Mouse (Mus musculus): ENCODE measurements at regions not wholly inside any gene's neighbourhood (a gene's known extent, or its start where the extent isn't known, plus 50 kb on each side); places are given as distances from the start of the nearest gene placed in this dataset.

DNA sequence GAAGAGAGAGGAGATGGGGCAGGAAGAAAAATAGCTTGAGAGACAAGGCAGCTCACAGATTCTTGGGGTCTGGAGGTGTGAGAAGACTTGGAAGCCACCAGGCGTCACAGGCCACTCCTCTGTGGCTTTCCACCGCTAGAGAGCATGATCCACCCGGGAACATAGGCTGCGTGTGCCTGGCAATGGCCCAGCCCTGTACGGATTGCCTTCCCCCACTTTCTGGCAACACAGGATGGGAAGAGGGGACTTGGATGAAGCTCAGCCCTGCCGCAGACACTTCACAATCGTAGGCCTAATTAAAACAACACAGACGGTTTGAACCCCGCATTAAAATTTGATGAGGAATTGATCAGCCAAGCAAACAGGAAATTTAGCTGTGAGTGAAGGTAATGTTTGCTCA is 209.8 kb downstream of the Dhx35 start:
- ATAC-seq (ENCODE audit: extremely low read depth, insufficient number of reproducible peaks, low FRiP score, poor library complexity, severe bottlenecking), result no peak

DNA sequence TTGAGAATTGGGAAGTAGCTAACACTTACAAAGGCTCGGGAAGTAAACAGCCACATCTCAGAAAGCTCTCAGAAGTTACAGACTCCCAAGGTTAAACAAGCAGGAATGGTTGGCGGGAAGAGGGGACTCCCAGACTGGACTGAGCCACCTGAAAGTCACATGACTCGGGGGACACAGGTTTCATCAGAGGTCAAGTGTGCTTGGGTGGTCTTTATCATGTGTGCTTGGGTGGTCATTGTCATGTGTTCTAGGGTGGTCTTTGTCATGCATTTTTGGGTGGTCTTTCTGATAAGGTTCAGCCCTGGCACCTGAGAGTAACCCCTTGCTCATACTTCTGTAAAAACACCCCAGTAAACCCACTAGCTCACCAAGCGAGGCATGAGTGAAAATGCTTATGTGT is 218.1 kb downstream of the Dhx35 start:
- no peak for ATAC-seq (ENCODE audit: extremely low read depth, insufficient number of reproducible peaks, low FRiP score, poor library complexity, severe bottlenecking)

- ATAC-seq (ENCODE audit: extremely low read depth, insufficient number of reproducible peaks, low FRiP score, poor library complexity, severe bottlenecking), result no peak
Measured at GRCm38 (mm10) chr2:159014553-159014952, 219.9 kb downstream of the Dhx35 start.

DNA sequence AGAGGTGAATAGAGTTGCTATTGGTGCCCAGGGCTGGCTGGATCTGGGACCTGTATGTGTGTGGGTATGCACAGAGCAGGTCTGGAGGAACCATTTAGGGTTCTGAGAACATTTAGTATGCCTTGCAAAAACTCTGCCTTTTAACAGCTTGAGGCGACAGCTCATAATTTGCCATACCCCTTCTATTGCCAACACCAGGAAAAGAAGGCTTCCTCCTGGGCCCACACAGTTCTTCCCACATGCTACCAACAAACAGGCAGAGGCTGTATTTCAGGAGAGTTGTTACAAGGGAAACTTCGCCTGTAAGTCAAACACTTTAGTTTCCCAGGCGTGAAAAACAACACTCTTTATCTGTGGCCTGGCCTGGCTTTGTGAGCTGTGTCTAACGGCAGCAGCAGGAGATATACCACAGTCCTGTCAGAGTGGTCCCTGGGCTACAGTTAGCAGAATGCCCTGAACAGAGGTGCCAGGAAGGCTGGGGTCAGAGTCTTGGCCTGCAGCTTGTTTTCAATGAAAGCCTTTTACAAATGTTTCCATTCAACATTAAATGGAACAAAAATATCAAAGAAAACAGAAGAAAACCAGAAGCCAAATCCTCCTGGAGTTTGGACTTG is 225.4 kb downstream of the Dhx35 start:
- no peak for ATAC-seq (ENCODE audit: extremely low read depth, insufficient number of reproducible peaks, low FRiP score, poor library complexity, severe bottlenecking)

DNA sequence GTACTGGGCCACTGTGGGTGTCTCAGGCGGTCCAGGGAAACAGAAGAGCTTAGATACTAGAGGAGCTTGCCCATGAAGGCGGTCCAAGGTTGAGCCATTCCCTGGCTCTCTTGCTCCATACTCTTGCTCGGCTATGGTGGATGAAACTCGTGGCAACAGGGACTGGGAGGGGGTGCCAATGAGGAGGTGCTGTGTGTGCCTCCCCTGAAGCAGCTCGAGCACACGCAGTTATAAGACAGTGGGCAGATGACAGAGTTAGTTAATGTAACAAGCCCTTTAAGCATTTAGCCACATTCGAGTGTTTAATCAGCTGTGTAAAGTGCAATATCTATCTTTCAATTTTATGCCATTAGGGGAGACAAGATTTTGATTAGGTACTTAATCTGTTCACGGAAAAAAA is 237.5 kb downstream of the Dhx35 start:
- ATAC-seq (ENCODE audit: extremely low read depth, insufficient number of reproducible peaks, low FRiP score, poor library complexity, severe bottlenecking), result 0 out of 2 replicates have a peak, but pooled peaks have one; percentile 6

- ATAC-seq (ENCODE audit: extremely low read depth, insufficient number of reproducible peaks, low FRiP score, poor library complexity, severe bottlenecking), result no peak
Measured at GRCm38 (mm10) chr2:159039916-159040315, 245.3 kb downstream of the Dhx35 start.

GRCm38 (mm10) chr2:159053534-159053933 is 258.9 kb downstream of the Dhx35 start:
- no peak for ATAC-seq (ENCODE audit: extremely low read depth, insufficient number of reproducible peaks, low FRiP score, poor library complexity, severe bottlenecking)

- no peak for ATAC-seq (ENCODE audit: extremely low read depth, insufficient number of reproducible peaks, low FRiP score, poor library complexity, severe bottlenecking)
Measured at GRCm38 (mm10) chr2:159053936-159054335, 259.3 kb downstream of the Dhx35 start.

- no peak for ATAC-seq (ENCODE audit: extremely low read depth, insufficient number of reproducible peaks, low FRiP score, poor library complexity, severe bottlenecking)
Measured at GRCm38 (mm10) chr2:159054451-159054850, 259.8 kb downstream of the Dhx35 start.

- ATAC-seq (ENCODE audit: extremely low read depth, insufficient number of reproducible peaks, low FRiP score, poor library complexity, severe bottlenecking), result no peak
Measured at GRCm38 (mm10) chr2:159055780-159056179, 261.2 kb downstream of the Dhx35 start.

- no peak for ATAC-seq (ENCODE audit: extremely low read depth, insufficient number of reproducible peaks, low FRiP score, poor library complexity, severe bottlenecking)
Measured at GRCm38 (mm10) chr2:159056960-159057359, 262.4 kb downstream of the Dhx35 start.

DNA sequence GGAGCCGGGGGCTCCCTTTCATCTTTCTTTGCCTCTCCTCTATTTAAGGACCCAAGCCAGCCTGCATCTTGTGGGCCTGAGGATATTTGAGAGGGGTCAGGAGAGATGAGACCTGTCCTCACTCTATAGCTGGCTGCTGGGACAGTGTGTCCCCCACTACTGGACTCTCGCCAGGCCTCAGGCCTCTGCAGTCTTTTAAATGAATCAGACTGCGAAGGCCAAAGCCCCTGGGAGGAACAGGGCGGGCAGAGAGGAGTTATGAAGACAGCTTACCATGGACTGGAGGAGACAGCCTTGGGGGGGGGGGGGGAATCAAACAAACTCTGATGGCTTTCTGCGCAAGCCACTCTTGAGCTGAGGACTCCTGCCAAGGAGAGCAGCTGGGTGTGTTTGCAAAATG is 262.9 kb downstream of the Dhx35 start:
- no peak for ATAC-seq (ENCODE audit: extremely low read depth, insufficient number of reproducible peaks, low FRiP score, poor library complexity, severe bottlenecking)

DNA sequence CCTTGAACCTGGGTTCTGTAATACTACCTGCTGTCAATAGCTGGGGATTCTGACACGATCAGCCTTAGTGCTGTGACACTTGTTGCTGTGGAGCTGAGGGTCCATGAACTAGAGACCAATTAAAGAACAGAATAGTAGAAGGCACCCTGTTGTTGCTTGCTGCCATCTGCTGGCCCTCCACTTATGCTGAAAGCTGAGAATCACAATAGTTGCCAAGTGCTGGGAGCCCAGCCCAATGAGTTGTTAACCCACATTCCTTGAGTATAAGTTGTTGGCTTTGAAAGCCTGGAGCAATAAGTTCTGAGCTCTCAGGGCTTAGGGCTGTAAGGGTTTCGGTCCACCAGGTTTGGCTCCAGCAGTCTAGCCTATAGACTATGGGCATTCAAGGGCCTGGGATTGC is 267.7 kb downstream of the Dhx35 start:
- no peak for ATAC-seq (ENCODE audit: extremely low read depth, insufficient number of reproducible peaks, low FRiP score, poor library complexity, severe bottlenecking)

GRCm38 (mm10) chr2:159062666-159063065 is 268.1 kb downstream of the Dhx35 start:
- no peak for ATAC-seq (ENCODE audit: extremely low read depth, insufficient number of reproducible peaks, low FRiP score, poor library complexity, severe bottlenecking)

- ATAC-seq (ENCODE audit: extremely low read depth, insufficient number of reproducible peaks, low FRiP score, poor library complexity, severe bottlenecking), result no peak
Measured at GRCm38 (mm10) chr2:159064403-159064970, 269.9 kb downstream of the Dhx35 start.

DNA sequence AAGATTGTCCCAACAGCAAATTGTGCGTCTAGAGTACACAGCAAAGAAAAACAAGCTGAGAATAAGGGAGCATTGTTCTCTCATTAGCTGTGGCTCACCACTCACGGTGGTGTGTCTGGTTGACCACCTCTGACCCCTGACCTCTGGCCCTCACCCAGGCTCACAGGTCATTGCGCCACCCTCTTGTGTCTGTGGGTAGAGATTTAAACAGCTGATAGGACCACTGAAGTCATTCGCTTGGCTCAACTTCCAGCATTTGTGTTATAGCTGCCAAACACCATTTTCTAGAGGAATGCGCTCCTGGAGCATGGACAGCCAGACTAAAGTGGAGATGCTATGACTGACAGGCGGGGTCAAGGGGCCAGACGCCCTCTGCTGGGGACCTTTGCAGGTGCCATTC is 272.9 kb downstream of the Dhx35 start:
- ATAC-seq (ENCODE audit: extremely low read depth, insufficient number of reproducible peaks, low FRiP score, poor library complexity, severe bottlenecking), result no peak

DNA sequence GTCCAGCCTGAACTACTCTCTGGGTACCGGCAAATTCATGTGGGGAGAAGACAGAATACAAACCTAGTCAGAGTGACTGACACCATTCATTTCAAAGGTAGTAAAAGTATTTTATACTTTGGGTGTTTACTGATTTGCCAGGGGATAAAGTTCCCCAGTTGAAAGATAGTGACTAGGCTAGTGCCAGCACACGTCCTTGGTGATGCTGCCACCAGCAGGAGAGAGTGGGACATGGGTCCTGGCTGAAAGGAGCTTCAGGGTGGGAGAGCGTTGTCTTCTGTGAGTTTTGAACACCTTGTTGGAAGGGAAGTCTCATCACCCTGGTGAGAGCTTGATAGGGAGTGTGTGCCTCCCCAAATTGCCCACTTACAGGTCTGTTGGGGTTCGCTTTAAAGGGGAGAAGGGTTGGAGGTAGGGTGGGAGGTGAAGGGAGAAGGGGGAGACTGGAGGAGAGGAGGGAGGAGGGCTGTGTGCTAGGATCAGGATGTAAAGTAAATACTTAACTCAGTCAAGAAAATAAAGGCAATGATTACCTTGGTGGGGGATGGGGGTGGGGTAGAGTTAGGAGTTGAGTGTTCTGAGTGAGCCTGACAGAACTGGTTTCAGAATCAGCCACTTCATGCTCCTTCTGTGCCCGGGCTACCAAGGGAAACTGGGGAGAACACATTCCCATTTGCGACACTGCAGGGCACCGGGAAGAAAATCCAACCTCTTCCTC is 273.9 kb downstream of the Dhx35 start:
- no peak for ATAC-seq (ENCODE audit: extremely low read depth, insufficient number of reproducible peaks, low FRiP score, poor library complexity, severe bottlenecking)

DNA sequence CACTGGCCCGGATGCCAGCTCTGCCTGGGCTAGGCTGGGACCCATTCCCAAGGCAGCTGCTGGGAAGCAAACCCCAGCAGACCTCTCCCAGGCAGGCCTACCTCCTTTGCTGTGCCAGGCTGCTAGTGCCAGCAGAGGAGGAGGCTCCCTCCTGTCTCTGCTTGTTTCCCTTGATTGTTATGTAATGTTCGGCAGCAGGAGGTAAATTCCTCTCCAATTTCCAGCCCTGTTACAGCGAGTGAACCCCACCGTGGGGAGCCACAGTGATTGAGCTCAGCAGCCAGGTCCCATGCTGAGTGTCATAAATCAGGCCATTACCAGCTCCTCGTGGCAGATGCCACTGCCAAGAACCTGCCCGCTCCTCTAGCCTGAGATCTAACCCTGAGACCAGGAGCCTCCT is 274.6 kb downstream of the Dhx35 start:
- no peak for ATAC-seq (ENCODE audit: extremely low read depth, insufficient number of reproducible peaks, low FRiP score, poor library complexity, severe bottlenecking)

- ATAC-seq (ENCODE audit: extremely low read depth, insufficient number of reproducible peaks, low FRiP score, poor library complexity, severe bottlenecking), result no peak
Measured at GRCm38 (mm10) chr2:159072997-159073690, 278.5 kb downstream of the Dhx35 start.

DNA sequence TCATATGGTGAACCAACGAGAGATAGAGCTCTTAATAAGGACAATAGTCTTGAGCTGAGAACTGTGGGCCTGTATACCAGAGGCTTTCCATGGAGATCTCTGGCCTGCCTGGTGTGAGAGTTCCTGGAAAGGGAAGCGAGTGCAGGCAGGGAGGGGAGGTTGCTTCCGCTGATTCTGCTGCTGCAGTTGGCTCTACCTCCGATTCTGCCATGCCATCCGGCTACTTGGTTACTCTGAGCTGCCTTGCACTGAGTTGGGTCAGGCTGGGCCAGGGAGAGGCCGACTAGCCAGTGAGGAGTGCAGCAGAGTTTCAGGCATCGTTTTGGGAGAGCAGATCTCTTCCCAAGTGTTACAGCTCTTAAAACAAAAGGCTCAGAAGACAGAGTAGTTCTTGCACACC is 285.2 kb downstream of the Dhx35 start:
- no peak for ATAC-seq (ENCODE audit: extremely low read depth, insufficient number of reproducible peaks, low FRiP score, poor library complexity, severe bottlenecking)

Measured in neutrophil, adult 5-6 weeks (primary cell).